ENCODE assay signal across 19 mouse cellular contexts in genomic region chr6:89673135-89673780, GRCm38 (mm10). TPM values are rescaled to one million over a fixed set of nuclear protein-coding genes. Genes with fewer than 3 reads are reported as not detected.
DNase-seq lines count a peak whose midpoint lies in the region; ATAC-seq and TF ChIP-seq lines count a peak whose summit lies in the region.
"Had no signal": no experiment of that assay in that cellular context is flagged by ENCODE, and none has a peak within 500 bp of the region (broad histone marks: within the 10 kb centered on the region; RNA-seq: fewer than 3 reads in every experiment).

No protein-coding gene starts in this region.

- no peaks in the 10 kb centered on the region for H3K4me1 ChIP-seq in heart, embryonic 10.5 days
- H3K4me1 ChIP-seq in lung, embryonic 16.5 days (replicated peaks; ENCODE audit: control insufficient read depth, insufficient read depth, low read length), result no peaks in the 10 kb centered on the region
- no peaks in the 10 kb centered on the region for H3K4me1 ChIP-seq in lung, postnatal 0 days (ENCODE audit: insufficient read depth, low read depth, low read length)
- H3K4me1 ChIP-seq in stomach, embryonic 16.5 days (ENCODE audit: control insufficient read depth, insufficient read depth, low read length), result no peaks in the 10 kb centered on the region
- H3K4me1 ChIP-seq: embryonic facial prominence, embryonic 12.5 days; heart, embryonic 15.5 days had no signal

- H3K36me3 ChIP-seq in heart, embryonic 10.5 days, result 0 out of 2 replicates have a peak, but pooled peaks cover 4% of the 10 kb centered on the region
- no peaks in the 10 kb centered on the region for H3K36me3 ChIP-seq in lung, embryonic 16.5 days (ENCODE audit: control insufficient read depth, insufficient read depth, low read length)
- peaks cover 4% of the 10 kb centered on the region; the same call in 1 of the 2 replicates for H3K36me3 ChIP-seq in lung, postnatal 0 days (ENCODE audit: insufficient read depth, low read length)
- no peaks in the 10 kb centered on the region for H3K36me3 ChIP-seq in stomach, embryonic 16.5 days (ENCODE audit: control insufficient read depth, insufficient read depth, low read length)
- H3K36me3 ChIP-seq: embryonic facial prominence, embryonic 12.5 days; heart, embryonic 15.5 days had no signal

- H3K9ac ChIP-seq in lung, embryonic 16.5 days (ENCODE audit: low read length), result no peak overlapping the region
- no peak overlapping the region for H3K9ac ChIP-seq in lung, postnatal 0 days (replicated peaks; ENCODE audit: low read depth)
- H3K9ac ChIP-seq in stomach, embryonic 16.5 days (ENCODE audit: low read length), result no peak overlapping the region
- H3K9ac ChIP-seq: embryonic facial prominence, embryonic 12.5 days; heart, embryonic 15.5 days; liver, postnatal 0 days had no signal

- no peak overlapping the region for H3K4me2 ChIP-seq in lung, embryonic 16.5 days (ENCODE audit: low read depth, low read length)
- no peak overlapping the region for H3K4me2 ChIP-seq in lung, postnatal 0 days (replicated peaks; ENCODE audit: low read depth, low read length)
- H3K4me2 ChIP-seq in stomach, embryonic 16.5 days (ENCODE audit: low read depth, low read length), result no peak overlapping the region
- H3K4me2 ChIP-seq: embryonic facial prominence, embryonic 12.5 days; heart, embryonic 15.5 days had no signal

- peak; percentile 66 for DNase-seq in heart, embryonic 10.5 days (ENCODE audit: low spot score)
- no peak for DNase-seq in heart, adult 9 months (ENCODE audit: low spot score in 2 of 2)
- DNase-seq in lung, postnatal 0 days (ENCODE audit: low spot score), result no peak
- peak; percentile 10 to 17 for DNase-seq in cerebellum, postnatal 36 days
- DNase-seq in adrenal gland, postnatal 25 days, result no peak
- DNase-seq: adrenal gland, postnatal 10 days; gastrocnemius, adult 2 months; kidney, adult 18-20 months; liver, postnatal 0 days had no signal

- H3K9me3 ChIP-seq in heart, embryonic 10.5 days, result no peaks in the 10 kb centered on the region
- 0 out of 2 replicates have a peak, but pooled peaks cover 3% of the 10 kb centered on the region for H3K9me3 ChIP-seq in lung, embryonic 16.5 days (ENCODE audit: control insufficient read depth, low read length)
- no peaks in the 10 kb centered on the region for H3K9me3 ChIP-seq in lung, postnatal 0 days (ENCODE audit: low read length)
- no peaks in the 10 kb centered on the region for H3K9me3 ChIP-seq in stomach, embryonic 16.5 days (replicated peaks; ENCODE audit: control insufficient read depth, low read length)
- H3K9me3 ChIP-seq: embryonic facial prominence, embryonic 12.5 days; heart, embryonic 15.5 days had no signal

- 86% methylated on average over 11 of the region's 11 CpGs for WGBS in heart, embryonic 10.5 days
- WGBS in lung, embryonic 16.5 days, result 72% methylated on average over 11 of the region's 11 CpGs
- WGBS in lung, postnatal 0 days, result 75% methylated on average over 11 of the region's 11 CpGs
- 77% methylated on average over 11 of the region's 11 CpGs for WGBS in stomach, embryonic 16.5 days

- TF ChIP-seq EP300 in lung, postnatal 0 days (IDR thresholded peaks at IDR 0.05), result no peak

- 0 out of 2 replicates have a peak, but pooled peaks cover 5% of the 10 kb centered on the region for H3K27me3 ChIP-seq in heart, embryonic 10.5 days (ENCODE audit: insufficient read depth, poor library complexity, severe bottlenecking)
- H3K27me3 ChIP-seq in lung, embryonic 16.5 days (ENCODE audit: control insufficient read depth, insufficient read depth, low read depth, low read length), result no peaks in the 10 kb centered on the region
- H3K27me3 ChIP-seq in lung, postnatal 0 days (replicated peaks; ENCODE audit: insufficient read depth, low read length), result no peaks in the 10 kb centered on the region
- H3K27me3 ChIP-seq in stomach, embryonic 16.5 days (ENCODE audit: control insufficient read depth, insufficient read depth, low read length), result no peaks in the 10 kb centered on the region
- H3K27me3 ChIP-seq: embryonic facial prominence, embryonic 12.5 days; heart, embryonic 15.5 days had no signal

- ATAC-seq in lung, embryonic 16.5 days (ENCODE audit: low read depth), result peak; percentile 52; the same call in 1 of the 2 replicates
- ATAC-seq in lung, postnatal 0 days, result no peak
- peak; percentile 13; the same call in 1 of the 2 replicates for ATAC-seq in stomach, embryonic 16.5 days (ENCODE audit: insufficient read depth, low FRiP score)
- ATAC-seq: liver, postnatal 0 days had no signal

- H3K4me3 ChIP-seq in heart, embryonic 10.5 days, result no peak overlapping the region
- no peak overlapping the region for H3K4me3 ChIP-seq in lung, embryonic 16.5 days (ENCODE audit: low read length)
- H3K4me3 ChIP-seq in lung, postnatal 0 days (ENCODE audit: low read depth, low read length), result no peak overlapping the region
- no peak overlapping the region for H3K4me3 ChIP-seq in stomach, embryonic 16.5 days (replicated peaks; ENCODE audit: low read length)
- H3K4me3 ChIP-seq: embryonic facial prominence, embryonic 12.5 days; gastrocnemius, adult 2 months; heart, embryonic 15.5 days; megakaryocyte, embryonic 14.5 days had no signal

- no peak overlapping the region for H3K27ac ChIP-seq in heart, embryonic 10.5 days
- no peak overlapping the region for H3K27ac ChIP-seq in lung, embryonic 16.5 days (ENCODE audit: low read length)
- no peak overlapping the region for H3K27ac ChIP-seq in lung, postnatal 0 days (ENCODE audit: low read length)
- no peak overlapping the region for H3K27ac ChIP-seq in stomach, embryonic 16.5 days (ENCODE audit: low read length)
- H3K27ac ChIP-seq: embryonic facial prominence, embryonic 12.5 days; gastrocnemius, adult 2 months; heart, embryonic 15.5 days had no signal

- no peak for TF ChIP-seq CTCF in lung, postnatal 0 days (IDR thresholded peaks at IDR 0.05)

RNA-seq across cellular contexts. Expression of gene Txnrd3, which starts 29.5 kb away (rescaled TPM):
- 8.7 and 10.3 TPM in 2 replicates for polyA plus RNA-seq in heart, embryonic 10.5 days (2016; fragmentation: Nextera tagmentation; extraction: Ambion mirVana)
- 10.4 and 11.8 TPM in 2 replicates for polyA plus RNA-seq in lung, embryonic 16.5 days (2015; fragmentation: Nextera tagmentation; extraction: Ambion mirVana)
- 20.6 and 26.3 TPM in 2 replicates for polyA plus RNA-seq in lung, postnatal 0 days (2015; fragmentation: Nextera tagmentation; extraction: Ambion mirVana)
- 6.6 and 8.0 TPM in 2 replicates for polyA plus RNA-seq in stomach, embryonic 16.5 days (2015; fragmentation: Nextera tagmentation; extraction: Ambion mirVana)
- total RNA-seq in adrenal gland, postnatal 25 days (2021), result 10.3 and 12.8 TPM in 2 replicates

RNA-seq across cellular contexts. Expression of gene Vmn1r40, which starts 34.1 kb away (rescaled TPM):
- polyA plus RNA-seq in heart, embryonic 10.5 days (2016; fragmentation: Nextera tagmentation; extraction: Ambion mirVana), result not detected in 2 replicates
- polyA plus RNA-seq in lung, embryonic 16.5 days (2015; fragmentation: Nextera tagmentation; extraction: Ambion mirVana), result not detected in 2 replicates
- not detected in 2 replicates for polyA plus RNA-seq in lung, postnatal 0 days (2015; fragmentation: Nextera tagmentation; extraction: Ambion mirVana)
- not detected in 2 replicates for polyA plus RNA-seq in stomach, embryonic 16.5 days (2015; fragmentation: Nextera tagmentation; extraction: Ambion mirVana)
- total RNA-seq in adrenal gland, postnatal 25 days (2021), result not detected in 2 replicates
- total RNA-seq: adrenal gland, postnatal 10 days; gastrocnemius, adult 2 months; layer of hippocampus, adult 8-10 months; left cerebral cortex, postnatal 14 days had no signal
- polyA plus RNA-seq: embryonic facial prominence, embryonic 12.5 days; heart, embryonic 15.5 days; liver, postnatal 0 days; neural tube, embryonic 11.5 days; spleen, adult 2 months; thymus, postnatal 0 days had no signal

Comparison
In these comparisons a context has a peak if more than half of its experiments do, and no peak if none do; other contexts are left out.
1. DNase-seq: peak in heart, embryonic 10.5 days (single experiment) and cerebellum, postnatal 36 days (2 of 2); none in heart, adult 9 months (0 of 2), lung, postnatal 0 days (single experiment) and adrenal gland, postnatal 25 days (single experiment).